ENCODE assay signal across 27 mouse cellular contexts in genomic region chr14:35574489-35574888, GRCm38 (mm10).
"Had no signal": no experiment of that assay in that cellular context is flagged by ENCODE, and none has a peak within 500 bp of the region (broad histone marks: within the 10 kb centered on the region; RNA-seq: fewer than 3 reads in every experiment).

No protein-coding gene starts in this region.

- H3K36me3 ChIP-seq: heart, embryonic 13.5 days; heart, embryonic 15.5 days; hindbrain, embryonic 13.5 days; hindbrain, embryonic 15.5 days; kidney, embryonic 15.5 days; limb, embryonic 10.5 days; limb, embryonic 12.5 days; liver, embryonic 13.5 days; liver, embryonic 15.5 days had no signal

- H3K27me3 ChIP-seq: heart, embryonic 13.5 days; heart, embryonic 15.5 days; hindbrain, embryonic 13.5 days; hindbrain, embryonic 15.5 days; kidney, embryonic 15.5 days; limb, embryonic 12.5 days; liver, embryonic 13.5 days; liver, embryonic 15.5 days had no signal

- DNase-seq: gastrocnemius, postnatal 14 days; gastrocnemius, postnatal 36 days; heart, adult 18-20 months; heart, postnatal 14 days; heart, postnatal 36 days; kidney, adult 11 months; kidney, adult 2 months; kidney, adult 9 months; kidney, postnatal 14 days; kidney, postnatal 36 days; liver; liver, embryonic 13.5 days had no signal

- H3K27ac ChIP-seq: heart, embryonic 13.5 days; heart, embryonic 15.5 days; hindbrain, embryonic 13.5 days; hindbrain, embryonic 15.5 days; hindbrain, postnatal 0 days; kidney, embryonic 15.5 days; kidney, postnatal 0 days; layer of hippocampus, adult 2 months; left cerebral cortex, adult 2 months; limb, embryonic 10.5 days; limb, embryonic 12.5 days; liver, embryonic 13.5 days; liver, embryonic 15.5 days had no signal

- H3K4me3 ChIP-seq: heart, embryonic 13.5 days; heart, embryonic 15.5 days; hindbrain, embryonic 13.5 days; hindbrain, embryonic 15.5 days; kidney, embryonic 15.5 days; layer of hippocampus, adult 2 months; left cerebral cortex, adult 2 months; limb, embryonic 10.5 days; limb, embryonic 12.5 days; liver, embryonic 13.5 days; liver, embryonic 15.5 days had no signal

- H3K4me2 ChIP-seq: heart, embryonic 11.5 days; heart, embryonic 13.5 days; heart, embryonic 15.5 days; hindbrain, embryonic 13.5 days; hindbrain, embryonic 15.5 days; kidney, embryonic 15.5 days; limb, embryonic 12.5 days; liver, embryonic 11.5 days; liver, embryonic 13.5 days; liver, embryonic 15.5 days had no signal

- H3K9ac ChIP-seq: heart, embryonic 13.5 days; heart, embryonic 15.5 days; hindbrain, embryonic 13.5 days; hindbrain, embryonic 15.5 days; kidney, embryonic 15.5 days; limb, embryonic 12.5 days; liver, embryonic 13.5 days; liver, embryonic 15.5 days had no signal

- ATAC-seq: hindbrain, postnatal 0 days; intestine, embryonic 16.5 days had no signal

- H3K4me1 ChIP-seq: heart, embryonic 13.5 days; heart, embryonic 15.5 days; hindbrain, embryonic 13.5 days; hindbrain, embryonic 15.5 days; kidney, embryonic 15.5 days; limb, embryonic 10.5 days; limb, embryonic 12.5 days; liver, embryonic 13.5 days; liver, embryonic 15.5 days had no signal

- H3K9me3 ChIP-seq: heart, embryonic 13.5 days; heart, embryonic 15.5 days; hindbrain, embryonic 13.5 days; hindbrain, embryonic 15.5 days; kidney, embryonic 15.5 days; limb, embryonic 10.5 days; limb, embryonic 12.5 days; liver, embryonic 15.5 days had no signal
